8 mouse cellular contexts compared by ENCODE assay signal in the genomic region with DNA sequence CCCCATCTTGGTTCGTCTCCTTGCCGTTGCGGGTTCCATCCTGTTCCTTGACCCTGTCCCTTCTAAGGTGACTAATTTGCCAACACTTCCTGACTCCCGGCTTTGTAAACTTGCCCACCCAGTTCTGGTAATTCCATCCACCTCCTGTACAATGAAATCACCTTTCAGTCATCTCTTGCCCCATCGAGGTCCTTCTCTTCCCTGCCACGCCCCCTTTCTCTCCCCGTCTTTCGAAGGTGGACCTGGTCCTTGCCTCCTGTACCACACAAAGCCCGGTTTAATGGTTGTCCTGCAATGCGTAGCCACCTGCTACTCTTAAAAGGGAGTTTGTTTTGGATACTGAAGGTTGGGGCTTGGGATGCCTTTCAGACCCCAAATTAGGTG. TPM values are rescaled to one million over a fixed set of nuclear protein-coding genes. Genes with fewer than 3 reads are reported as not detected.
A peak's percentile ranks its signal among the peaks of the same experiment; 100 is the strongest.
DNase-seq lines count a peak whose midpoint lies in the region; ATAC-seq lines count a peak whose summit lies in the region.

No protein-coding gene starts in this region.

- H3K9ac ChIP-seq in forebrain, embryonic 12.5 days, result peak overlapping the region; percentile 92
- H3K9ac ChIP-seq in limb, embryonic 15.5 days, result peak overlapping the region; percentile 83
- peak overlapping the region; percentile 95 for H3K9ac ChIP-seq in neural tube, embryonic 15.5 days (replicated peaks)

- DNase-seq in A20 (ENCODE audit: low read depth, low spot score), result peak; percentile 71
- no peak for DNase-seq in adrenal gland, adult 2 months
- DNase-seq in c-Kit-positive CD71-positive TER-119-positive erythroid progenitor cells, embryonic 14.5 days (ENCODE audit: low spot score), result no peak

- no peaks in the 10 kb centered on the region for H3K9me3 ChIP-seq in erythroblast, embryonic 14.5 days (ENCODE audit: control insufficient read depth, low read length)
- no peaks in the 10 kb centered on the region for H3K9me3 ChIP-seq in forebrain, embryonic 12.5 days
- H3K9me3 ChIP-seq in limb, embryonic 15.5 days, result no peaks in the 10 kb centered on the region
- H3K9me3 ChIP-seq in neural tube, embryonic 15.5 days (replicated peaks), result no peaks in the 10 kb centered on the region

- 0 out of 2 replicates have a peak, but pooled peaks cover 3% of the 10 kb centered on the region for H3K27me3 ChIP-seq in erythroblast, embryonic 14.5 days (ENCODE audit: control insufficient read depth)
- H3K27me3 ChIP-seq in forebrain, embryonic 12.5 days, result no peaks in the 10 kb centered on the region
- no peaks in the 10 kb centered on the region for H3K27me3 ChIP-seq in limb, embryonic 15.5 days
- H3K27me3 ChIP-seq in neural tube, embryonic 15.5 days (replicated peaks), result no peaks in the 10 kb centered on the region

- peaks cover 25% of the 10 kb centered on the region for H3K4me1 ChIP-seq in erythroblast, embryonic 14.5 days (ENCODE audit: control insufficient read depth)
- peaks cover 7% of the 10 kb centered on the region for H3K4me1 ChIP-seq in forebrain, embryonic 12.5 days
- peaks cover 3% of the 10 kb centered on the region for H3K4me1 ChIP-seq in limb, embryonic 15.5 days
- H3K4me1 ChIP-seq in neural tube, embryonic 15.5 days, result peaks cover 25% of the 10 kb centered on the region

- no peak overlapping the region for H3K27ac ChIP-seq in forebrain, embryonic 12.5 days
- H3K27ac ChIP-seq in limb, embryonic 15.5 days, result no peak overlapping the region
- no peak overlapping the region for H3K27ac ChIP-seq in neural tube, embryonic 15.5 days (replicated peaks)

- ATAC-seq in erythroblast, adult 5-6 weeks (replicated peaks; ENCODE audit: low FRiP score, poor library complexity, severe bottlenecking), result no peak
- ATAC-seq in forebrain, embryonic 12.5 days (ENCODE audit: low FRiP score), result peak; percentile 27
- ATAC-seq in limb, embryonic 15.5 days (ENCODE audit: insufficient number of reproducible peaks, low FRiP score, low TSS enrichment, low read depth), result no peak
- peak; percentile 34 for ATAC-seq in neural tube, embryonic 15.5 days (ENCODE audit: low FRiP score)

- H3K36me3 ChIP-seq in erythroblast, embryonic 14.5 days (ENCODE audit: control insufficient read depth), result no peaks in the 10 kb centered on the region
- H3K36me3 ChIP-seq in forebrain, embryonic 12.5 days (replicated peaks), result no peaks in the 10 kb centered on the region
- H3K36me3 ChIP-seq in limb, embryonic 15.5 days, result no peaks in the 10 kb centered on the region
- H3K36me3 ChIP-seq in neural tube, embryonic 15.5 days, result no peaks in the 10 kb centered on the region

- H3K4me3 ChIP-seq in erythroblast, embryonic 14.5 days (replicated peaks), result peak overlapping the region; percentile 97
- H3K4me3 ChIP-seq in forebrain, embryonic 12.5 days (replicated peaks), result peak overlapping the region; percentile 97
- peak overlapping the region; percentile 88 for H3K4me3 ChIP-seq in limb, embryonic 15.5 days
- H3K4me3 ChIP-seq in neural tube, embryonic 15.5 days (replicated peaks), result peak overlapping the region; percentile 95

- peak overlapping the region; percentile 85 for H3K4me2 ChIP-seq in forebrain, embryonic 12.5 days
- H3K4me2 ChIP-seq in limb, embryonic 15.5 days, result peak overlapping the region; percentile 91
- peak overlapping the region; percentile 86 for H3K4me2 ChIP-seq in neural tube, embryonic 15.5 days

- WGBS in forebrain, embryonic 12.5 days, result 0% methylated on average over 10 of the region's 10 CpGs
- 3% methylated on average over 10 of the region's 10 CpGs for WGBS in limb, embryonic 15.5 days
- WGBS in neural tube, embryonic 15.5 days, result under 1% methylated on average over 10 of the region's 10 CpGs

RNA-seq across cellular contexts. Expression of a gene that starts 0.8 kb away (rescaled TPM):
- 0.38 and 0.61 TPM in 2 replicates for polyA plus RNA-seq in erythroblast, embryonic 14.5 days (2012)
- 15.8 and 25.3 TPM in 2 replicates for total RNA-seq in erythroblast, adult 5-6 weeks (2015; ENCODE audit: low replicate concordance)
- total RNA-seq in erythroblast, adult 5-6 weeks (2017; ENCODE audit: low replicate concordance), result 14.0 and 22.4 TPM in 2 replicates
- 168 and 177 TPM in 2 replicates for polyA plus RNA-seq in forebrain, embryonic 12.5 days (2016; fragmentation: Nextera tagmentation; extraction: Ambion mirVana)
- polyA plus RNA-seq in limb, embryonic 15.5 days (2015; fragmentation: Nextera tagmentation; extraction: Ambion mirVana), result 109 and 112 TPM in 2 replicates
- polyA plus RNA-seq in neural tube, embryonic 15.5 days (2015; fragmentation: Nextera tagmentation; extraction: Ambion mirVana), result 230 and 263 TPM in 2 replicates
- total RNA-seq in adrenal gland, adult 2 months (2021), result 10 to 100 TPM; 44.5 to 44.6 TPM
- 2.3 and 4.7 TPM in 2 replicates for polyA plus RNA-seq in adrenal gland, adult 2 months (2012; rRNA removed)

RNA-seq across cellular contexts. Expression of a gene that starts 14.0 kb away (rescaled TPM):
- 0.34 and 0.43 TPM in 2 replicates for polyA plus RNA-seq in erythroblast, embryonic 14.5 days (2012)
- 14.4 and 17.9 TPM in 2 replicates for total RNA-seq in erythroblast, adult 5-6 weeks (2015; ENCODE audit: low replicate concordance)
- 2.2 and 6.2 TPM in 2 replicates for total RNA-seq in erythroblast, adult 5-6 weeks (2017; ENCODE audit: low replicate concordance)
- 97.0 and 101 TPM in 2 replicates for polyA plus RNA-seq in forebrain, embryonic 12.5 days (2016; fragmentation: Nextera tagmentation; extraction: Ambion mirVana)
- polyA plus RNA-seq in limb, embryonic 15.5 days (2015; fragmentation: Nextera tagmentation; extraction: Ambion mirVana), result 87.8 and 89.9 TPM in 2 replicates
- 90.4 and 92.4 TPM in 2 replicates for polyA plus RNA-seq in neural tube, embryonic 15.5 days (2015; fragmentation: Nextera tagmentation; extraction: Ambion mirVana)
- total RNA-seq in adrenal gland, adult 2 months (2021), result 10 to 100 TPM; 99.7 to 99.8 TPM
- 19.7 and 36.4 TPM in 2 replicates for polyA plus RNA-seq in adrenal gland, adult 2 months (2012; rRNA removed)

RNA-seq across cellular contexts. Expression of a gene that starts 45.5 kb away (rescaled TPM):
- 0.04 and 0.10 TPM in 2 replicates for polyA plus RNA-seq in erythroblast, embryonic 14.5 days (2012)
- total RNA-seq in erythroblast, adult 5-6 weeks (2015; ENCODE audit: low replicate concordance), result 1.3 and 4.6 TPM in 2 replicates
- 2.8 and 3.2 TPM in 2 replicates for total RNA-seq in erythroblast, adult 5-6 weeks (2017; ENCODE audit: low replicate concordance)
- polyA plus RNA-seq in forebrain, embryonic 12.5 days (2016; fragmentation: Nextera tagmentation; extraction: Ambion mirVana), result 7.4 and 7.7 TPM in 2 replicates
- 11.5 and 12.5 TPM in 2 replicates for polyA plus RNA-seq in limb, embryonic 15.5 days (2015; fragmentation: Nextera tagmentation; extraction: Ambion mirVana)
- polyA plus RNA-seq in neural tube, embryonic 15.5 days (2015; fragmentation: Nextera tagmentation; extraction: Ambion mirVana), result 8.4 and 8.7 TPM in 2 replicates
- total RNA-seq in adrenal gland, adult 2 months (2021), result 10 to 100 TPM; 53.6 to 65.4 TPM
- polyA plus RNA-seq in adrenal gland, adult 2 months (2012; rRNA removed), result 20.4 and 24.3 TPM in 2 replicates

Comparison
In these comparisons a context has a peak if more than half of its experiments do, and no peak if none do; other contexts are left out.
1. ATAC-seq: peak in forebrain, embryonic 12.5 days (single experiment) and neural tube, embryonic 15.5 days (single experiment); none in erythroblast, adult 5-6 weeks (single experiment) and limb, embryonic 15.5 days (single experiment).
2. RNA of a gene that starts 0.8 kb away (polyA plus RNA-seq): 230 to 263 TPM in neural tube, embryonic 15.5 days, 168 to 177 TPM in forebrain, embryonic 12.5 days and 109 to 112 TPM in limb, embryonic 15.5 days; 2.3 to 4.7 TPM in adrenal gland, adult 2 months and 0.38 to 0.61 TPM in erythroblast, embryonic 14.5 days; every median in the first group is over 10 times any median in the second.
3. RNA of a gene that starts 14.0 kb away (polyA plus RNA-seq): 97.0 to 101 TPM in forebrain, embryonic 12.5 days, 90.4 to 92.4 TPM in neural tube, embryonic 15.5 days, 87.8 to 89.9 TPM in limb, embryonic 15.5 days and 19.7 to 36.4 TPM in adrenal gland, adult 2 months; 0.34 to 0.43 TPM in erythroblast, embryonic 14.5 days; every median in the first group is over 10 times any median in the second.
4. Peak in every context shown above with its lines, with median percentiles within 50 percentile points of each other: H3K4me3 ChIP-seq, H3K4me2 ChIP-seq and H3K9ac ChIP-seq.